Mouse (Mus musculus) heart, embryonic 15.5 days (tissue): Measurements from ENCODE around the gene Mpp4. TPM values are rescaled to one million over a fixed set of nuclear protein-coding genes. Genes with fewer than 3 reads are reported as not detected.

Source experiments
- ATAC-seq: fragments of 200-750 bp; cut with Nextera tagmentation; replicated peaks from 2 replicates; pipeline ENCODE4 v1.8.0; 2017; ENCODE audit warnings: low read depth, moderate TSS enrichment; ENCODE audit not compliant: insufficient number of reproducible peaks, insufficient read depth, low FRiP score
- H3K27ac ChIP-seq: fragments of 300-500 bp; sonication (generic); 2 replicates; pipeline ENCODE4 v1.5.1; 2015; ENCODE audit warnings: mild to moderate bottlenecking, inconsistent platforms
- H3K27me3 ChIP-seq: fragments of 300-500 bp; sonication (generic); 2 replicates; pipeline ENCODE4 v1.6.1; 2015; ENCODE audit warnings: inconsistent platforms
- H3K36me3 ChIP-seq: fragments of 300-500 bp; sonication (generic); 2 replicates; pipeline ENCODE4 v1.6.1; 2015; ENCODE audit warnings: mild to moderate bottlenecking, inconsistent platforms
- H3K4me1 ChIP-seq: fragments of 300-500 bp; sonication (generic); replicated peaks from 2 replicates; pipeline ENCODE4 v1.6.1; 2015; ENCODE audit warnings: inconsistent platforms
- H3K4me2 ChIP-seq: fragments of 300-500 bp; sonication (generic); 2 replicates; pipeline ENCODE4 v1.6.1; 2015; ENCODE audit warnings: inconsistent platforms, mild to moderate bottlenecking, moderate library complexity
- H3K4me3 ChIP-seq: fragments of 300-500 bp; sonication (generic); 2 replicates; pipeline ENCODE4 v1.5.1; 2015; ENCODE audit warnings: mild to moderate bottlenecking, inconsistent platforms
- H3K9ac ChIP-seq: fragments of 300-500 bp; sonication (generic); 2 replicates; pipeline ENCODE4 v1.6.1; 2015; ENCODE audit warnings: mild to moderate bottlenecking, inconsistent platforms
- H3K9me3 ChIP-seq: fragments of 300-500 bp; sonication (generic); replicated peaks from 2 replicates; pipeline ENCODE4 v1.6.1; 2016; ENCODE audit warnings: inconsistent platforms
- WGBS: fragments of 180-500 bp; shearing (Covaris S2); methylation state at CpG from one replicate; pipeline ENCODE4 v1.1.7; 2015; ENCODE audit warnings: mixed read lengths; 5-methylcytosine and 5-hydroxymethylcytosine counted together
- polyA plus RNA-seq: library from polyadenylated mRNA; unstranded; fragments of >200 nt; fragmentation: Nextera tagmentation; extraction: Ambion mirVana; gene quantifications from 2 replicates; pipeline ENCODE4 v1.2.1, GENCODE M21; 2015

Mpp4 gene
- 0.42 and 0.52 TPM in 2 replicates for polyA plus RNA-seq

DNA sequence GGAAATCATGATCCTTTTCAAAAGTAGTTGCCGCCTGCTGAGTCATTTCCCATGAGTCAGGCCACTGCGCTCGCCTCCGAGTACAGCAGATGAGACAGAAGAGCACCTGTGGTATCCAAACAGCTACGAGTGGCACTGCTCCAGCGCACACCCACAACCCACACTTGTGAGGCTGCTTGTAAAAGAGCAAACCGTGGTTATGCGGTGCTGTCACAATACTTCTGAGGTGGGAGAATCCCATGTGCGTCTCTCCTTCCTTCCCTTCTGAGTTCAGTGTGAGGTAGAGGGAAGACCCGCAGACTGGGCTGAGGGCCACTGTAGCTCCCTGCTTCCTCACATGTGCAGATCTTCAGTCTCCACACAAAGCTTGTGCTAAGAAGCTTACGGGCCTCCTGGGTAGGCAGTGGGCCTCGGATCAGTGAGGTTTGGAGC is at the start of gene Mpp4:
Gene Mpp4, minus strand, starts transcription at position 360 of the 432 bp plus-strand sequence.
- ATAC-seq: no peak
- H3K36me3 ChIP-seq: peaks cover 15% of the 10 kb centered on the region
- H3K4me3 ChIP-seq: no peak within 1 kb of the TSS
- 0 out of 2 replicates have a peak, but pooled peaks cover 1% of the 10 kb centered on the region for H3K4me1 ChIP-seq
- no peaks in the 10 kb centered on the region for H3K27me3 ChIP-seq
- 70% methylated on average over 12 of the region's 12 CpGs for WGBS
- H3K27ac ChIP-seq: no peak within 1 kb of the TSS
- no peak within 1 kb of the TSS for H3K4me2 ChIP-seq
- H3K9ac ChIP-seq: no peak within 1 kb of the TSS
- H3K9me3 ChIP-seq: no peaks in the 10 kb centered on the region

DNA sequence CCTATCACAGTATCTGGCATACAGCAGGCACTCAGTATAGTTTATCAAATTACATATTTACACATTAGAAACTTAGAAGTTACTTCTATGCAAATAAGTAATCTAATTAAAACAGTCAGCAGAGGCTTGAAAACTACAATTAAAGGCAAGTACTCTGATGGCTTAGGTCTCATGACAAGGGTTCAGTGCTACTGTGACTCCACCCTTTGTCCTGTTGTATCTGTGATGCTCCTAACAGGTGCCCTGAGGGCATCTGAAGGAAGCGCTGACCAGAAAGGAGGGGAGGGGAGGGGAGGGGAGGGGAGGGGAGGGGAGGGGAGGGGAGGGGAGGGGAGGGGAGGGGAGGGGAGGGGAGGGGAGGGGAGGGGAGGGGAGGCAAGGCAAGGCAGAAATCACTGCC is 49.8 kb upstream of the Mpp4 start:
- H3K36me3 ChIP-seq: peaks cover 15% of the 10 kb centered on the region
- no peak overlapping the region for H3K9ac ChIP-seq
- H3K4me3 ChIP-seq: no peak overlapping the region
- no peaks in the 10 kb centered on the region for H3K9me3 ChIP-seq
- no peak overlapping the region for H3K27ac ChIP-seq
- no peaks in the 10 kb centered on the region for H3K27me3 ChIP-seq
- no CpG with 5 or more reads among the region's 1 CpGs for WGBS
- no peak overlapping the region for H3K4me2 ChIP-seq
- no peak for ATAC-seq
- no peaks in the 10 kb centered on the region for H3K4me1 ChIP-seq

DNA sequence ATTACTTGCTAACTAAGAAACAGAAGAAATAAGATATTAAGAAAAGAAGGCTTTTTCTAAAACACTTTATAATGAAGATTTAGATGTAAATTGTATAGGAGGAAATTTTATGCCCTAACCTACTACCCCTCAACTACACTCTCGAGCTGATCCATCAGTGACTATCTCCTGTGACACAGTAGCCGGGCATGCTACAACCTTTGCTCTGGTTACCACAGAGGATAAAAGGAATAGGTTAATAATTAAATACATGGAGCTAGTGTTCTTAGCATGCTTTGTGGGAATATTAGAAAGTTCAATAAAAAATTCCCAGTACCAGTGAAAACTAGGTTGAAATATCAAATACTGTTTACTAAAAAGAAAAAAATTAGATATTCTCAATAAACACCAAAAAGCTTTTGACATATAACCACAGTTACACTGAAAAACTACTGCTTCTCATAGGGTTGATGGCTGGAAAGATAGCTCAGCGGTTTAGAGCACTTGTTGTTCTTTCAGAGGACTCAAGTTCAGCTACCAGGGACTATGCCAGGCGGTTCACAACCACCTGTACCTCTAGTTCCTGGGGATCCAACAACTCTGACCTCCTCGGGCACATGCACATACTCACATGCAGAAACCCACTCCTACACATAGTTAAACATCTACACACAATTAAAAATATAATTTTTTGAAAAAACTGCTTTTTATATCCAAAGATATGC is 49.0 kb upstream of the Mpp4 start:
- H3K4me2 ChIP-seq: no peak overlapping the region
- peaks cover 14% of the 10 kb centered on the region for H3K36me3 ChIP-seq
- WGBS: 77% methylated on average over 5 of the region's 5 CpGs
- H3K27ac ChIP-seq: no peak overlapping the region
- H3K27me3 ChIP-seq: no peaks in the 10 kb centered on the region
- no peak overlapping the region for H3K9ac ChIP-seq
- no peaks in the 10 kb centered on the region for H3K4me1 ChIP-seq
- no peak for ATAC-seq
- H3K9me3 ChIP-seq: no peaks in the 10 kb centered on the region
- no peak overlapping the region for H3K4me3 ChIP-seq

DNA sequence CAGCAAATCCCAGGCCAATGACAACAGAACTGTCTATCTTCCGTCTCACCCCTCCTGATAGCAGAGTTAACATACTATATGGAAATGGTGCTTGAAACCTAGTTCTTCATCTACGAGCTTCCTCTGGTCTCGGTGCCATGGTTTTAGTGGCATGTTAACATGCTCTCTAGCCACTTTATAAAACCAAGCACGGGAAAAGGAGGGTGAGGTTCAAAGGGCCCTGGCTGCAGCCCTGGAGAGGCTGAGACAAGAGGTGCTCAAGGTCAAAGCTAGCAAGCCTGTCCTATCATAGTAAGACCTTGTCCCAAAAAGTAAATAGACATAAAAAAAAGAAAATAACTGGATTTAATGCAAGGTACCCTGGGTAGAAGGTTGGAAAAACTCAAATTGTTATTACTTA is 48.5 kb upstream of the Mpp4 start:
- no peak overlapping the region for H3K4me3 ChIP-seq
- H3K9ac ChIP-seq: no peak overlapping the region
- H3K27me3 ChIP-seq: no peaks in the 10 kb centered on the region
- peaks cover 14% of the 10 kb centered on the region for H3K36me3 ChIP-seq
- H3K9me3 ChIP-seq: no peaks in the 10 kb centered on the region
- no peaks in the 10 kb centered on the region for H3K4me1 ChIP-seq
- ATAC-seq: no peak
- no peak overlapping the region for H3K4me2 ChIP-seq
- WGBS: 66% methylated on average over 4 of the region's 4 CpGs
- H3K27ac ChIP-seq: no peak overlapping the region

DNA sequence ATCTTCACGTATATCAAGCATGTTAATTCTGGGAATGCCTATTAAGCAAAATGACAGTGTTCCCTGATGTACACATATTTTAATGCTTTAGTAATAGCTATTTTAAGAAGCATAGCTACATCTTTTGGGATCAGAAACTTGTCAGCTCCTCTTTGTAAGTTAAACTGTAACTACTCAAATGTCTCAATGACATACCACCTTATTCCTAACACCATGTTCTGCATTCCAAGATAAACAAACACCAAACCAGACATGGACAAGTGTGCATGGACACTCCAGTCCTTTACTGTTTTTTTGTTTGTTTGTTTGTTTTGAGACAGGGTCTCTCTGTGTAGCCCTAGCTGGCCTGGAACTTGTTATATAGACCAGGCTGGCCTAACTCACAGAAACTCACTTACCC is 45.1 kb upstream of the Mpp4 start:
- H3K4me1 ChIP-seq: no peaks in the 10 kb centered on the region
- no peak for ATAC-seq
- no peak overlapping the region for H3K9ac ChIP-seq
- H3K27ac ChIP-seq: no peak overlapping the region
- H3K9me3 ChIP-seq: no peaks in the 10 kb centered on the region
- no peak overlapping the region for H3K4me3 ChIP-seq
- 71% methylated on average over 1 of the region's 1 CpGs for WGBS
- no peak overlapping the region for H3K4me2 ChIP-seq
- no peaks in the 10 kb centered on the region for H3K27me3 ChIP-seq
- H3K36me3 ChIP-seq: peaks cover 8% of the 10 kb centered on the region

GRCm38 (mm10) chr1:59204489-59204888 is 41.3 kb upstream of the Mpp4 start:
- H3K4me3 ChIP-seq: no peak overlapping the region
- H3K36me3 ChIP-seq: peaks cover 21% of the 10 kb centered on the region
- no peaks in the 10 kb centered on the region for H3K9me3 ChIP-seq
- no peaks in the 10 kb centered on the region for H3K4me1 ChIP-seq
- H3K4me2 ChIP-seq: no peak overlapping the region
- H3K9ac ChIP-seq: no peak overlapping the region
- 90% methylated on average over 1 of the region's 1 CpGs for WGBS
- no peak overlapping the region for H3K27ac ChIP-seq
- no peaks in the 10 kb centered on the region for H3K27me3 ChIP-seq
- no peak for ATAC-seq

DNA sequence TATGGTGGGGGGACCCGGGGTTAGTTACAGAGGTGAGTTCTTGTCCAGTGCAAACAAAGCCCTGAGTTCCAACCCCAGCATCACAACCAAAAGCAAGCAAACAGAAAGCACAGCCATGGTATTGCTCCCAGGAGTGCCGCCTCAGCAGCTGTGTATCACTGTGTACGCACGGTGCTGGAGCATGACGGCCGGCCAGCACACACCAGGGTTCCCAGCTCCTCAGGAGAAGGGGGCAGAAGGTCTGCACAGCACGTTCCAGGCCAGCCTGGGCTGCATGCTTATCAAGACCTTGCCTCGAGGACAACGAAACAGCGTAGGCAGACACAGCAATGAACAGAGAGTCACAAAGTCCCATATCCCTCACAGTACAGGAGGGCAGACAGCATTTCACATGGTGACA is 39.2 kb upstream of the Mpp4 start:
- Histone ChIP-seq H3K4me2 (no peak overlapping the region), H3K4me3 (no peak overlapping the region), H3K27ac (no peak overlapping the region), H3K9ac (no peak overlapping the region), H3K27me3 (no peaks in the 10 kb centered on the region), H3K4me1 (no peaks in the 10 kb centered on the region), H3K36me3 (peaks cover 13% of the 10 kb centered on the region), H3K9me3 (no peaks in the 10 kb centered on the region)
- WGBS: 81% methylated on average over 10 of the region's 10 CpGs
- no peak for ATAC-seq

DNA sequence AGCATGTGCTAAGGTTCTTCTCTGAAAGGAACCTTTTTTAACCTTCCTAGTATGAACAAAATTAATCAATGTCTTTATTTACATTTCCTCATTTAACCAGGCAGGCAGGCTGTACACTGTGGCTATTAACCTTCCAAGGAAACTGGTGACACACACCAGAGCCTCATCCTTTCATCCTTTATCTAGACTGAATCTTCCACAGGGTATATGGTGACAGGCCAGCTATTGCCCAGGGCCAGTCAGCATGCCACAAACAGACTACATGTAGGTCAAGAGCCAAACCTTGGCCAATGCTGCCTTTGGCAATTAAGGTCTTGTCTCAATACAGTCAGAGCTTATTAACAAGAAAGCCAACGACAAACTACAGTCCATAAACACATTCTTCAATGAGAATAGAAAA is 38.4 kb upstream of the Mpp4 start:
- 81% methylated on average over 1 of the region's 1 CpGs for WGBS
- no peak for ATAC-seq

DNA sequence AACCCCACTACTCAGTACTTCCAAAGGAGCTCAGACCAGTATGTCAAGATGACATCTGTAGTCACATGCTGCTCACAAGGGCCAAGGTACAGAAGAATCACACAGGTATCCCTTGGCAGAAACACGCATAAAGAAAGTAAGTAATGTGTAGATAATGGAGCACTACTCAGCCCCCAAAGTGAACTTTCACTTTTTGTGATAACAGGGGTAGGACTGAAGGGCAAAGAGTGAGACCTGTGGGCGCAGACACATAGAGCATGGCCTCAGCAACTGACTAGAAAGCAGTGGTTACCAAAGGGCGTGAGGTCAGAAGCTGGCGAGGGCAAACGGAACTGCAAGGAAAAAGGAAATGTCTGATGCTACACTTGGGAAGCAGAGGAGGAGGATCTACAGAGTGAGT is 37.8 kb upstream of the Mpp4 start:
- Histone ChIP-seq H3K36me3 (peaks cover 13% of the 10 kb centered on the region; the same call in 1 of the 2 replicates), H3K9ac (no peak overlapping the region), H3K27me3 (no peaks in the 10 kb centered on the region), H3K4me1 (no peaks in the 10 kb centered on the region), H3K4me2 (no peak overlapping the region), H3K9me3 (no peaks in the 10 kb centered on the region), H3K27ac (no peak overlapping the region), H3K4me3 (no peak overlapping the region)
- ATAC-seq: no peak
- 82% methylated on average over 5 of the region's 5 CpGs for WGBS

More for the DNA sequence above, 38.4 kb upstream of the Mpp4 start:
- Histone ChIP-seq H3K9ac (no peak overlapping the region), H3K4me2 (no peak overlapping the region), H3K27ac (no peak overlapping the region), H3K4me3 (no peak overlapping the region), H3K9me3 (no peaks in the 10 kb centered on the region), H3K27me3 (no peaks in the 10 kb centered on the region), H3K36me3 (peaks cover 13% of the 10 kb centered on the region; the same call in 1 of the 2 replicates), H3K4me1 (no peaks in the 10 kb centered on the region)

- H3K4me3 ChIP-seq: no peak overlapping the region
- H3K4me2 ChIP-seq: no peak overlapping the region
- ATAC-seq: no peak
- WGBS: 35% methylated on average over 6 of the region's 6 CpGs
- H3K9ac ChIP-seq: no peak overlapping the region
- H3K27ac ChIP-seq: no peak overlapping the region
- H3K36me3 ChIP-seq: peaks cover 13% of the 10 kb centered on the region; the same call in 1 of the 2 replicates
- H3K9me3 ChIP-seq: no peaks in the 10 kb centered on the region
- H3K4me1 ChIP-seq: no peaks in the 10 kb centered on the region
- H3K27me3 ChIP-seq: no peaks in the 10 kb centered on the region
Observed at GRCm38 (mm10) chr1:59194979-59195378, 31.8 kb upstream of the Mpp4 start.

DNA sequence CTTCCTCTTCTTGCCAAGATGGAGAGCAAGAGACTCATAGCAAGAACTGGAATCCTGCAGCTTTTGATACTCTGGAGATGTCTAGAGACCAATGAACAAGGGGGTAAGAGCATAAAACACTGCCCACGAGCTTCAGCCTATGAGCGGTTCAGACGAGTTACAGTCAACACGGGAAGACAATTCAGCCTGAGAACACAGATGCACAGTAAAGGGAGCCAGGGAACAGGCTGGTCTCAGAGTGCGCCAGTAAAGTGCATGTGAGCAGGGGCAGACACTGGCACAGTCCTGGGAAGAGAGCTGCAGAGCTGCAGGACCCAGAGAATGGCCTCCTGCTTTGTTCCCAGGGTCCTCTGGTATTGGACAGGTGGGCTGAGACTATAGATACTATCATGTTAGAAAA is 24.6 kb upstream of the Mpp4 start:
- no peaks in the 10 kb centered on the region for H3K27me3 ChIP-seq
- WGBS: 79% methylated on average over 5 of the region's 5 CpGs
- peaks cover 28% of the 10 kb centered on the region; the same call in 1 of the 2 replicates for H3K36me3 ChIP-seq
- no peak overlapping the region for H3K4me3 ChIP-seq
- no peaks in the 10 kb centered on the region for H3K4me1 ChIP-seq
- ATAC-seq: no peak
- H3K9ac ChIP-seq: no peak overlapping the region
- H3K4me2 ChIP-seq: no peak overlapping the region
- no peak overlapping the region for H3K27ac ChIP-seq
- no peaks in the 10 kb centered on the region for H3K9me3 ChIP-seq

- H3K27ac ChIP-seq: no peak overlapping the region
- H3K36me3 ChIP-seq: peaks cover 35% of the 10 kb centered on the region; the same call in 1 of the 2 replicates
- H3K9me3 ChIP-seq: no peaks in the 10 kb centered on the region
- no peak overlapping the region for H3K4me2 ChIP-seq
- no peaks in the 10 kb centered on the region for H3K4me1 ChIP-seq
- 90% methylated on average over 10 of the region's 10 CpGs for WGBS
- H3K27me3 ChIP-seq: no peaks in the 10 kb centered on the region
- H3K4me3 ChIP-seq: no peak overlapping the region
- ATAC-seq: no peak
- no peak overlapping the region for H3K9ac ChIP-seq
Observed at GRCm38 (mm10) chr1:59186317-59186716, 23.1 kb upstream of the Mpp4 start.
